ENCODE assay signal across 14 mouse cellular contexts in the genomic region with DNA sequence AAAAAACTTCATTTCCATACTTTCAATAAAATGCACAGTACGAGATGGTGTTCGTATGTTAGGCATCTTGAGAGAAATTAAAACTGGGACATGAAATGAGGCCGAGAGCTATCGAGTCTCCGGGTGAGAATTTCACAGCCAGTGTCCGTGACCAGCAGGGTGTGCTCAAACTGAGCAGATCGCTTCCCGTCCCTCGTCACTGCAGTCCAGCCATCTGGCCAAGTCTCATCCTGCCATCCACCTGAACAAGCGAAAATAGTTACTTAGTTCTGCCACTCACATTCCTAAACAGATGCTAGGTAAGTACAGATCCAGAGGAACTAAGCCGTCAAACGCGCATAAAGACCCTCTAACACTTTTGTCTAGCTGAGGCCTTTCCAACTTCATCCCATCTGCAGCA. TPM values are rescaled to one million over a fixed set of nuclear protein-coding genes. Genes with fewer than 3 reads are reported as not detected.
DNase-seq lines count a peak whose midpoint lies in the region; ATAC-seq and TF ChIP-seq lines count a peak whose summit lies in the region.
"Had no signal": no experiment of that assay in that cellular context is flagged by ENCODE, and none has a peak within 500 bp of the region (broad histone marks: within the 10 kb centered on the region; RNA-seq: fewer than 3 reads in every experiment).

No protein-coding gene starts in this region.

- no peaks in the 10 kb centered on the region for H3K27me3 ChIP-seq in heart, postnatal 0 days (ENCODE audit: control insufficient read depth, insufficient read depth, low read length)
- H3K27me3 ChIP-seq in heart, embryonic 10.5 days (ENCODE audit: insufficient read depth, poor library complexity, severe bottlenecking) = no peaks in the 10 kb centered on the region
- H3K27me3 ChIP-seq in midbrain, postnatal 0 days (ENCODE audit: insufficient read depth, low read length) = no peaks in the 10 kb centered on the region
- H3K27me3 ChIP-seq in midbrain, embryonic 16.5 days (ENCODE audit: control insufficient read depth, insufficient read depth, low read depth, low read length) = no peaks in the 10 kb centered on the region
- H3K27me3 ChIP-seq: embryonic facial prominence, embryonic 12.5 days; limb, embryonic 12.5 days had no signal

- no peak overlapping the region for H3K27ac ChIP-seq in heart, postnatal 0 days (ENCODE audit: low read depth)
- no peak overlapping the region for H3K27ac ChIP-seq in heart, embryonic 10.5 days
- no peak overlapping the region for H3K27ac ChIP-seq in midbrain, postnatal 0 days (ENCODE audit: low read depth, low read length)
- no peak overlapping the region for H3K27ac ChIP-seq in midbrain, embryonic 16.5 days (ENCODE audit: low read length)
- H3K27ac ChIP-seq: embryonic facial prominence, embryonic 12.5 days; limb, embryonic 12.5 days; midbrain, embryonic 10.5 days had no signal

- H3K4me2 ChIP-seq in heart, postnatal 0 days (ENCODE audit: low read depth, low read length) = no peak overlapping the region
- H3K4me2 ChIP-seq in midbrain, postnatal 0 days (ENCODE audit: low read depth, low read length, poor library complexity, severe bottlenecking) = no peak overlapping the region
- H3K4me2 ChIP-seq in midbrain, embryonic 16.5 days (ENCODE audit: low read length) = no peak overlapping the region
- H3K4me2 ChIP-seq: embryonic facial prominence, embryonic 12.5 days; limb, embryonic 12.5 days had no signal

- H3K36me3 ChIP-seq in heart, postnatal 0 days (replicated peaks; ENCODE audit: control insufficient read depth, insufficient read depth, low read length) = peaks cover 83% of the 10 kb centered on the region
- H3K36me3 ChIP-seq in heart, embryonic 10.5 days = peaks cover 83% of the 10 kb centered on the region
- H3K36me3 ChIP-seq in midbrain, postnatal 0 days (ENCODE audit: insufficient read depth, low read length) = peaks cover 41% of the 10 kb centered on the region
- peaks cover 31% of the 10 kb centered on the region for H3K36me3 ChIP-seq in midbrain, embryonic 16.5 days (ENCODE audit: control insufficient read depth, insufficient read depth, low read length)

- 79% methylated on average over 13 of the region's 13 CpGs for WGBS in heart, postnatal 0 days
- WGBS in heart, embryonic 10.5 days = 89% methylated on average over 13 of the region's 13 CpGs
- WGBS in midbrain, postnatal 0 days = 77% methylated on average over 13 of the region's 13 CpGs
- WGBS in midbrain, embryonic 16.5 days = 82% methylated on average over 13 of the region's 13 CpGs

- peak; percentile 40 for TF ChIP-seq CTCF in heart, postnatal 0 days (IDR thresholded peaks at IDR 0.05; ENCODE audit: low read depth)
- peak; percentile 59 for TF ChIP-seq CTCF in midbrain, postnatal 0 days (IDR thresholded peaks at IDR 0.05)

- no peak overlapping the region for H3K4me3 ChIP-seq in heart, postnatal 0 days (ENCODE audit: low read depth, low read length)
- no peak overlapping the region for H3K4me3 ChIP-seq in heart, embryonic 10.5 days
- H3K4me3 ChIP-seq in midbrain, postnatal 0 days (ENCODE audit: low read depth, low read length) = no peak overlapping the region
- H3K4me3 ChIP-seq in midbrain, embryonic 16.5 days (ENCODE audit: low read depth, low read length) = no peak overlapping the region
- H3K4me3 ChIP-seq: embryonic facial prominence, embryonic 12.5 days; limb, embryonic 12.5 days; midbrain, embryonic 10.5 days had no signal

- DNase-seq in heart, postnatal 0 days (ENCODE audit: low spot score) = no peak
- DNase-seq in heart, embryonic 10.5 days (ENCODE audit: low spot score) = no peak
- peak; percentile 37 for DNase-seq in midbrain, postnatal 0 days (ENCODE audit: low spot score)
- DNase-seq in left cerebral cortex, postnatal 10 days (ENCODE audit: extremely low spot score in 1 of 2, low spot score in 2 of 2) = peak; percentile 23 to 45
- DNase-seq in adipocyte (ENCODE audit: low spot score) = no peak
- DNase-seq in thymus, postnatal 10 days (ENCODE audit: low spot score in 2 of 2) = no peak
- DNase-seq in T-cell, adult 2 months (ENCODE audit: low spot score) = no peak
- DNase-seq: adrenal gland, adult 8-10 months; gastrocnemius, postnatal 25 days; thymus, adult 18-20 months had no signal

- no peak for ATAC-seq in heart, postnatal 0 days (ENCODE audit: insufficient read depth, low read depth)
- no peak for ATAC-seq in midbrain, postnatal 0 days (ENCODE audit: low FRiP score)
- no peak for ATAC-seq in midbrain, embryonic 16.5 days

- no peak for TF ChIP-seq EP300 in heart, postnatal 0 days (IDR thresholded peaks at IDR 0.05; ENCODE audit: low read depth)

- no peaks in the 10 kb centered on the region for H3K9me3 ChIP-seq in heart, postnatal 0 days (replicated peaks; ENCODE audit: control insufficient read depth, low read length)
- no peaks in the 10 kb centered on the region for H3K9me3 ChIP-seq in heart, embryonic 10.5 days
- no peaks in the 10 kb centered on the region for H3K9me3 ChIP-seq in midbrain, postnatal 0 days (ENCODE audit: low read length)
- H3K9me3 ChIP-seq in midbrain, embryonic 16.5 days (replicated peaks; ENCODE audit: control insufficient read depth, low read length, poor library complexity, severe bottlenecking) = no peaks in the 10 kb centered on the region
- H3K9me3 ChIP-seq: embryonic facial prominence, embryonic 12.5 days; limb, embryonic 12.5 days; midbrain, embryonic 10.5 days had no signal

- H3K4me1 ChIP-seq in heart, postnatal 0 days (ENCODE audit: control insufficient read depth, insufficient read depth) = no peaks in the 10 kb centered on the region
- H3K4me1 ChIP-seq in heart, embryonic 10.5 days = no peaks in the 10 kb centered on the region
- no peaks in the 10 kb centered on the region for H3K4me1 ChIP-seq in midbrain, postnatal 0 days (ENCODE audit: insufficient read depth, low read length)
- H3K4me1 ChIP-seq in midbrain, embryonic 16.5 days (ENCODE audit: control insufficient read depth, insufficient read depth, low read length) = no peaks in the 10 kb centered on the region
- H3K4me1 ChIP-seq: embryonic facial prominence, embryonic 12.5 days; limb, embryonic 12.5 days; midbrain, embryonic 10.5 days had no signal

- intact Hi-C loops in left cerebral cortex, postnatal 10 days (cut with DNase I) = loop anchor here (5.0 kb wide), 1 partner anchor 447 kb away; no protein-coding TSS in a partner anchor

- H3K9ac ChIP-seq in heart, postnatal 0 days (replicated peaks; ENCODE audit: low read depth, low read length) = no peak overlapping the region
- no peak overlapping the region for H3K9ac ChIP-seq in midbrain, postnatal 0 days (replicated peaks; ENCODE audit: low read length, poor library complexity, severe bottlenecking)
- no peak overlapping the region for H3K9ac ChIP-seq in midbrain, embryonic 16.5 days (ENCODE audit: low read depth, low read length)
- H3K9ac ChIP-seq: embryonic facial prominence, embryonic 12.5 days; limb, embryonic 12.5 days had no signal

RNA-seq across cellular contexts. Expression of gene Adh5, which starts 17.4 kb away (rescaled TPM):
- total RNA-seq in heart, postnatal 0 days (2014; rRNA removed; ENCODE audit: low replicate concordance) = 115 and 137 TPM in 2 replicates
- polyA plus RNA-seq in heart, postnatal 0 days (2015; fragmentation: Nextera tagmentation; extraction: Ambion mirVana) = 169 and 170 TPM in 2 replicates
- polyA plus RNA-seq in heart, embryonic 10.5 days (2016; fragmentation: Nextera tagmentation; extraction: Ambion mirVana) = 177 and 216 TPM in 2 replicates
- total RNA-seq in midbrain, postnatal 0 days (2014; rRNA removed) = 93.2 and 96.8 TPM in 2 replicates
- 163 and 176 TPM in 2 replicates for polyA plus RNA-seq in midbrain, postnatal 0 days (2015; fragmentation: Nextera tagmentation; extraction: Ambion mirVana)
- 192 and 203 TPM in 2 replicates for polyA plus RNA-seq in midbrain, embryonic 16.5 days (2015; fragmentation: Nextera tagmentation; extraction: Ambion mirVana)
- 10 to 100 TPM; 82.8 to 83.2 TPM for total RNA-seq in left cerebral cortex, postnatal 10 days (2021)

RNA-seq across cellular contexts. Expression of gene Metap1, which starts 29.1 kb away (rescaled TPM):
- 26.0 and 66.0 TPM in 2 replicates for total RNA-seq in heart, postnatal 0 days (2014; rRNA removed; ENCODE audit: low replicate concordance)
- polyA plus RNA-seq in heart, postnatal 0 days (2015; fragmentation: Nextera tagmentation; extraction: Ambion mirVana) = 31.4 and 33.3 TPM in 2 replicates
- 47.1 and 48.8 TPM in 2 replicates for polyA plus RNA-seq in heart, embryonic 10.5 days (2016; fragmentation: Nextera tagmentation; extraction: Ambion mirVana)
- 50.7 and 60.4 TPM in 2 replicates for total RNA-seq in midbrain, postnatal 0 days (2014; rRNA removed)
- polyA plus RNA-seq in midbrain, postnatal 0 days (2015; fragmentation: Nextera tagmentation; extraction: Ambion mirVana) = 49.8 and 51.0 TPM in 2 replicates
- 49.2 and 50.2 TPM in 2 replicates for polyA plus RNA-seq in midbrain, embryonic 16.5 days (2015; fragmentation: Nextera tagmentation; extraction: Ambion mirVana)
- 10 to 100 TPM; 48.0 to 48.3 TPM for total RNA-seq in left cerebral cortex, postnatal 10 days (2021)

RNA-seq across cellular contexts. Expression of gene Adh4, which starts 45.0 kb away (rescaled TPM):
- not detected in 2 replicates for total RNA-seq in heart, postnatal 0 days (2014; rRNA removed; ENCODE audit: low replicate concordance)
- not detected in 2 replicates for polyA plus RNA-seq in heart, postnatal 0 days (2015; fragmentation: Nextera tagmentation; extraction: Ambion mirVana)
- not detected in 2 replicates for polyA plus RNA-seq in heart, embryonic 10.5 days (2016; fragmentation: Nextera tagmentation; extraction: Ambion mirVana)
- not detected in 2 replicates for total RNA-seq in midbrain, postnatal 0 days (2014; rRNA removed)
- polyA plus RNA-seq in midbrain, postnatal 0 days (2015; fragmentation: Nextera tagmentation; extraction: Ambion mirVana) = not detected in 2 replicates
- polyA plus RNA-seq in midbrain, embryonic 16.5 days (2015; fragmentation: Nextera tagmentation; extraction: Ambion mirVana) = not detected in 2 replicates
- not detected for total RNA-seq in left cerebral cortex, postnatal 10 days (2021)
- total RNA-seq: gastrocnemius, postnatal 25 days had no signal
- polyA plus RNA-seq: embryonic facial prominence, embryonic 12.5 days; limb, embryonic 12.5 days; midbrain, embryonic 10.5 days had no signal

Comparison
In these comparisons a context has a peak if more than half of its experiments do, and no peak if none do; other contexts are left out.
1. DNase-seq: peak in midbrain, postnatal 0 days (single experiment) and left cerebral cortex, postnatal 10 days (2 of 2); none in heart, postnatal 0 days (single experiment), heart, embryonic 10.5 days (single experiment), adipocyte (single experiment), thymus, postnatal 10 days (0 of 2) and T-cell, adult 2 months (single experiment).